Mouse (Mus musculus): ENCODE data around the gene Vmn1r44. TPM values are rescaled to one million over a fixed set of nuclear protein-coding genes. Genes with fewer than 3 reads are reported as not detected.
"Not testable (repeated sequence)": the region's sequence is repeated elsewhere in the genome, so short reads cannot be mapped to it uniquely, and the experiment has no call there.

Gene Vmn1r44
- polyA plus RNA-seq, 1 experiment from 2014 or later, result not detected

DNA sequence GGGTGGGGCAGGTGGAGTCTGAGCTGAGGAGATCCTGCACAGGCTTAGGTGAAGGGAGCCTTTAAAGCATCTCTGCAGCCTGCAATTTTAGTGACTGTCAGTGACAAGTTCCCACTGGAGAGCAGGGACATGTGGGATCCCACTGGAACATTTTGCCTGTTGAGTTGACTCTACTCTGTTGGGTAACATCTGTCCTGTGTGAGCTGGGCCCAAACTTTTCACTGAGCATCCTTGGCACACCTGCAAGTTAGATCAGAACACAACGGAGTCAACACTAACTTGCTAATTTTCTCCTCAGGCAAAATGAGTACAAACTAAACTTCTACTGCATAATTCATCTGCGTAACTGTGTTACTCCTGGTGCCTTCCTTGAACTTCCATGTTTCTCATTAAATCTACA lies 57.0 kb downstream of the Vmn1r44 start, which contains the start of gene Vmn1r45:
Vmn1r45 (minus strand) TSS at position 101 of the 400 bp plus-strand sequence.
- not testable (repeated sequence) for H3K36me3 ChIP-seq (ENCODE audit: control insufficient read depth, insufficient read depth, low read length); ATAC-seq; H3K9me3 ChIP-seq (ENCODE audit: control insufficient read depth, low read length); H3K9ac ChIP-seq (ENCODE audit: low read depth, low read length); H3K4me1 ChIP-seq (ENCODE audit: control insufficient read depth, insufficient read depth, low read length); H3K27me3 ChIP-seq (replicated peaks; ENCODE audit: control insufficient read depth, insufficient read depth, low read length); H3K27ac ChIP-seq (ENCODE audit: low read length); H3K4me3 ChIP-seq (ENCODE audit: low read length); H3K4me2 ChIP-seq (ENCODE audit: low read depth, low read length)
- 88% methylated on average over 2 of the region's 2 CpGs for WGBS

DNA sequence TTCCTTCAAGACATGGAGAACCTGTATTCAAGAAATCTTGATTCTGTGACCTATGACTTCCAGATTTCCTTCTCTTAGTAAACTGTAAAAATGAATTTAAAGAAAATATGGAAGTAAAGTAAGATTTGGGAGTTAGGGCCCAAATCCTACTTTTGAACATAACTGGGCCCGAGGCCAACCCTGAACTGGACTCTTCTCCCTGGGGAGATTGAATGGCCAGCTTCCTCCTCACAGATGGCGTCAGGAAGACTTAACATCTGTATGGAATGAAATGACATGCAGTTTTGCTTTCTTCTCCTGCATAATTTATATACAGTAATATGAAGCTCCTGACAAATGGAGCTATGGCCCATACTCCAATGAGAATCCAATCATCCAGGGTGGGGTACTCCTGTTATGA lies 57.5 kb downstream of the Vmn1r44 start:
- 79% methylated on average over 2 of the region's 2 CpGs for WGBS
- H3K9me3 ChIP-seq (ENCODE audit: control insufficient read depth, low read length), result no peaks in the 10 kb centered on the region
- no peaks in the 10 kb centered on the region for H3K4me1 ChIP-seq (ENCODE audit: control insufficient read depth, insufficient read depth, low read length)
- no peak overlapping the region for H3K4me3 ChIP-seq (ENCODE audit: low read length)
- no peaks in the 10 kb centered on the region for H3K36me3 ChIP-seq (ENCODE audit: control insufficient read depth, insufficient read depth, low read length)
- H3K27me3 ChIP-seq (replicated peaks; ENCODE audit: control insufficient read depth, insufficient read depth, low read length), result no peaks in the 10 kb centered on the region
- H3K9ac ChIP-seq (ENCODE audit: low read depth, low read length), result no peak overlapping the region
- H3K27ac ChIP-seq (ENCODE audit: low read length), result no peak overlapping the region
- H3K4me2 ChIP-seq (ENCODE audit: low read depth, low read length), result no peak overlapping the region
- ATAC-seq, result no peak

Other genes with a start within 250 kb of the Vmn1r44 start
- 6.1 and 6.6 TPM in 2 replicates for gene Txnrd3, start 239.7 kb upstream of the Vmn1r44 start, polyA plus RNA-seq (2015; fragmentation: Nextera tagmentation; extraction: Ambion mirVana)
- not detected in 2 replicates for gene Vmn1r40, start 176.1 kb upstream of the Vmn1r44 start, polyA plus RNA-seq (2015; fragmentation: Nextera tagmentation; extraction: Ambion mirVana)
- not detected in 2 replicates for gene Vmn1r41, start 142.9 kb upstream of the Vmn1r44 start, polyA plus RNA-seq (2015; fragmentation: Nextera tagmentation; extraction: Ambion mirVana)
- gene Vmn1r42, start 7.2 kb upstream of the Vmn1r44 start, polyA plus RNA-seq (2015; fragmentation: Nextera tagmentation; extraction: Ambion mirVana), result not detected in 2 replicates
- not detected in 2 replicates for gene Vmn1r43, start 7.2 kb upstream of the Vmn1r44 start, polyA plus RNA-seq (2015; fragmentation: Nextera tagmentation; extraction: Ambion mirVana)
- gene Vmn1r45, start 56.9 kb downstream of the Vmn1r44 start, polyA plus RNA-seq (2015; fragmentation: Nextera tagmentation; extraction: Ambion mirVana), result not detected in 2 replicates
- not detected in 2 replicates for gene Vmn1r46, start 85.7 kb downstream of the Vmn1r44 start, polyA plus RNA-seq (2015; fragmentation: Nextera tagmentation; extraction: Ambion mirVana)
- not detected in 2 replicates for gene Vmn1r47, start 132.5 kb downstream of the Vmn1r44 start, polyA plus RNA-seq (2015; fragmentation: Nextera tagmentation; extraction: Ambion mirVana)
- gene Vmn1r48, start 153.2 kb downstream of the Vmn1r44 start, polyA plus RNA-seq (2015; fragmentation: Nextera tagmentation; extraction: Ambion mirVana), result not detected in 2 replicates
- gene Vmn1r49, start 194.8 kb downstream of the Vmn1r44 start, polyA plus RNA-seq (2015; fragmentation: Nextera tagmentation; extraction: Ambion mirVana), result not detected in 2 replicates
- gene Vmn1r50, start 217.8 kb downstream of the Vmn1r44 start, polyA plus RNA-seq (2015; fragmentation: Nextera tagmentation; extraction: Ambion mirVana), result not detected in 2 replicates
- gene Vmn1r51, start 238.9 kb downstream of the Vmn1r44 start, polyA plus RNA-seq (2015; fragmentation: Nextera tagmentation; extraction: Ambion mirVana), result not detected in 2 replicates